Mouse (Mus musculus) CH12.LX (cell line): ENCODE data around the gene 4933427D14Rik.

Experiments
- CTCF ChIP-seq, 2 experiments: IDR thresholded peaks in 1 of 2; conservative IDR thresholded peaks in 1 of 2; 2 replicates each; pipeline ENCODE4 v1.5.1; 2011 to 2012; ENCODE audit warnings: low read depth in 2 of 2, low read length in 2 of 2, improper control_type of control experiment in 1 of 2, inconsistent platforms in 1 of 2, mild to moderate bottlenecking in 1 of 2, moderate library complexity in 1 of 2
- E2F4 ChIP-seq: IDR thresholded peaks from 2 replicates; pipeline ENCODE4 v1.6.1; 2011; ENCODE audit warnings: low read depth, low read length, improper control_type of control experiment; ENCODE audit not compliant: insufficient replicate concordance
- EP300 ChIP-seq: IDR thresholded peaks from 2 replicates; pipeline ENCODE4 v1.6.1; 2011; ENCODE audit warnings: low read length, improper control_type of control experiment
- ETS1 ChIP-seq: conservative IDR thresholded peaks from 2 replicates; pipeline ENCODE4 v1.6.1; 2012; ENCODE audit warnings: low read depth, mild to moderate bottlenecking, inconsistent platforms, low read length, improper control_type of control experiment, moderate library complexity
- MYC ChIP-seq: IDR thresholded peaks from 2 replicates; pipeline ENCODE4 v1.6.1; 2011; ENCODE audit warnings: low read depth, mild to moderate bottlenecking, improper control_type of control experiment, low read length
- POLR2A ChIP-seq: IDR thresholded peaks from 2 replicates; pipeline ENCODE4 v1.6.1; 2011; ENCODE audit warnings: low read depth, mild to moderate bottlenecking, improper control_type of control experiment, low read length
- POLR2AphosphoS2 ChIP-seq: IDR thresholded peaks from 2 replicates; pipeline ENCODE4 v1.6.1; 2011; ENCODE audit warnings: low read depth, low read length, improper control_type of control experiment
- SMC3 ChIP-seq: IDR thresholded peaks from 2 replicates; pipeline ENCODE4 v1.6.1; 2011; ENCODE audit warnings: low read depth, low read length, improper control_type of control experiment
- USF1 ChIP-seq: IDR thresholded peaks from 2 replicates; pipeline ENCODE4 v1.6.1; 2014; ENCODE audit warnings: low read depth, mild to moderate bottlenecking, inconsistent platforms, low read length, improper control_type of control experiment
- ZC3H11A ChIP-seq: IDR thresholded peaks from 2 replicates; pipeline ENCODE4 v1.6.1; 2012; ENCODE audit warnings: low read depth, mild to moderate bottlenecking, inconsistent platforms, low read length, improper control_type of control experiment

DNA sequence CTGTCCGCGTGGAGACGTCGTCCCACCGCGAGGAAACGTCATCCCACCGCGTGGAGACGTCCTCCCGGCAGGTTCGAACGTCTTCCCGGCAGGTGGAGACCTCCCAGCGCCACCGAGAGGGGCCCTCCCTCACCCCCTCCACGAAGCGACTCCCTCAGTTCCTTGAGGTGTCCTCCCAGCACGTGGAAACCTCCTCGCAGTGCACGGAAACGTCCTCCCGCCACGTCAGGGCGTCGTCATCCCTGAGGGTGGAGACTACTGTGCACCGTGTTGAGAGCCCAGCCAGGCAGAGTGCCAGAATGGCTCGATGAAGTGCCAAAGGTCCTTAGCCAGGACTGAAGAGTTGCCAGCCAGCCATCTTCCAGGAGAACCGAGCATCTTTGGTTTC lies 8.1 kb upstream of the 4933427D14Rik start, which contains the start of gene Med31:
- TF ChIP-seq SMC3: no peak
- TF ChIP-seq EP300: no peak
- no peak; the same call in 1 of the 2 replicates for TF ChIP-seq ETS1
- TF ChIP-seq E2F4: no peak
- TF ChIP-seq ZC3H11A: no peak
- no peak for TF ChIP-seq POLR2AphosphoS2
- TF ChIP-seq POLR2A: no peak
- no peak for TF ChIP-seq CTCF (conservative IDR thresholded peaks at IDR 0.05 in 1 of 2, IDR thresholded peaks at IDR 0.05 in 1 of 2; ENCODE audit: low read depth in 2 of 2, low read length in 2 of 2)
- no peak for TF ChIP-seq USF1
- peak; percentile 74 for TF ChIP-seq MYC
